8 mouse cellular contexts compared by ENCODE assay signal in the genomic region with DNA sequence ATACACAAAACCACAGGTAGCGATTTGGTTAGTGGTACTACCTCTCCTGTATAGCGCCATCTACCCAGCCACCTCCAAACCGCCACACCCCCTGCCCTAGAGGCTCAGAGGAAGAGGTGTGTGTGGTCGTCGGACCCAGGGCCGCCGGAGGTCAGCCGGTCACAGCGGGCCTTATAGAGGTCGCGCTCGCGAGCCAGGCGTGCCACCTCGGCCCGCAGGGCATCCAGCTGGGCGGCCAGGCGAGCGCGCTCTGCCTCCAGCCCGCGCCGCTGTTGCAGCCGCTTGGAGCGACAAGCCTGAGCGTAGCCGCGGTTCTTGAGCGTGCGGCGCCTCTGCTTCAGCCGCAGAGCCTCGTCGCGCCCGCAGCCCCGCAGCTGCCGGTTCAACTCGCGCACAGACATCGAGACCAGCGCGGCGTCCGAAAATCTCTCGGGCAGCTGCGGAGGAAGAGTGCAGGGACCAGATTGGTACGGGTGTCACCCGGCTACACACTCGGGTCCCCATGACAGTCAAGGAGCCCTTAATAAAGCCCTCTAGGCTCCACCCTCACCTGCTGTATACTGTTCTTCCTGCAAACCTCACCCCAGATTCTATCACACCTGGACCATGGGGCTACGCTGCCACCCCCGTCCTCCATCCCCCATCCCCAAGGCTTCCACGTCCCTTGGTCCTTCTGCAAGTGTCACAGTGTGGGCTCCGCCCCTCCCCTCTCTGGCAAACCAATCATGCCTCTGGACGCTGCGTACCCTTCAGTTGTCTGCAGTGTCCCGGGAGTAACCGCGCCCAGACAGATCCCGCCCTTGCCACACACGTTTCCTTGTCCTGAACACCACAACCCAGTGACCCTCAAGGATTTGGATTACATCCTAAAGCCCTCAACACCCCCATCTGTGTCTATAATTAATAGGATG. TPM values are rescaled to one million over a fixed set of nuclear protein-coding genes. Genes with fewer than 3 reads are reported as not detected.
DNase-seq lines count a peak whose midpoint lies in the region; ATAC-seq and TF ChIP-seq lines count a peak whose summit lies in the region.

No protein-coding gene starts in this region.

- H3K4me2 ChIP-seq in embryonic facial prominence, embryonic 15.5 days (replicated peaks) = peak overlapping the region; percentile 92
- H3K4me2 ChIP-seq in intestine, embryonic 15.5 days (replicated peaks) = peak overlapping the region; percentile 98
- peak overlapping the region; percentile 58 for H3K4me2 ChIP-seq in lung, postnatal 0 days (replicated peaks; ENCODE audit: low read depth, low read length)

- no peaks in the 10 kb centered on the region for H3K4me1 ChIP-seq in kidney, adult 2 months (ENCODE audit: control insufficient read depth, insufficient read depth, low read length)
- peaks cover 10% of the 10 kb centered on the region for H3K4me1 ChIP-seq in embryonic facial prominence, embryonic 15.5 days
- peaks cover 10% of the 10 kb centered on the region for H3K4me1 ChIP-seq in intestine, embryonic 15.5 days (replicated peaks)
- peaks cover 5% of the 10 kb centered on the region; the same call in 1 of the 2 replicates for H3K4me1 ChIP-seq in lung, postnatal 0 days (ENCODE audit: insufficient read depth, low read depth, low read length)

- no peak overlapping the region for H3K27ac ChIP-seq in kidney, adult 2 months (ENCODE audit: insufficient read depth, low read depth, low read length)
- no peak overlapping the region for H3K27ac ChIP-seq in embryonic facial prominence, embryonic 15.5 days (replicated peaks)
- no peak overlapping the region for H3K27ac ChIP-seq in intestine, embryonic 15.5 days
- H3K27ac ChIP-seq in lung, postnatal 0 days (ENCODE audit: low read length) = no peak overlapping the region

- peak; percentile 41; the same call in 1 of the 2 replicates for ATAC-seq in embryonic facial prominence, embryonic 15.5 days (ENCODE audit: insufficient number of reproducible peaks, low FRiP score, low TSS enrichment, low read depth)
- peak; percentile 68 for ATAC-seq in intestine, embryonic 15.5 days
- peak; percentile 59 for ATAC-seq in lung, postnatal 0 days

- no peaks in the 10 kb centered on the region for H3K36me3 ChIP-seq in kidney, adult 2 months (ENCODE audit: control insufficient read depth, insufficient read depth, low read length)
- H3K36me3 ChIP-seq in embryonic facial prominence, embryonic 15.5 days = no peaks in the 10 kb centered on the region
- no peaks in the 10 kb centered on the region for H3K36me3 ChIP-seq in intestine, embryonic 15.5 days
- H3K36me3 ChIP-seq in lung, postnatal 0 days (ENCODE audit: insufficient read depth, low read length) = no peaks in the 10 kb centered on the region

- peak overlapping the region; percentile 23 for H3K9ac ChIP-seq in embryonic facial prominence, embryonic 15.5 days
- H3K9ac ChIP-seq in intestine, embryonic 15.5 days = peak overlapping the region; percentile 45
- H3K9ac ChIP-seq in lung, postnatal 0 days (replicated peaks; ENCODE audit: low read depth) = no peak overlapping the region

- no peaks in the 10 kb centered on the region for H3K9me3 ChIP-seq in embryonic facial prominence, embryonic 15.5 days (replicated peaks)
- H3K9me3 ChIP-seq in intestine, embryonic 15.5 days = no peaks in the 10 kb centered on the region
- H3K9me3 ChIP-seq in lung, postnatal 0 days (ENCODE audit: low read length) = no peaks in the 10 kb centered on the region

- TF ChIP-seq CTCF in kidney, adult 2 months (conservative IDR thresholded peaks at IDR 0.05; ENCODE audit: insufficient read depth, insufficient read length, low read depth, low read length) = no peak
- TF ChIP-seq CTCF in lung, postnatal 0 days (IDR thresholded peaks at IDR 0.05) = peak; percentile 28; the same call in 1 of the 2 replicates

- peak overlapping the region; percentile 20; the same call in 1 of the 2 replicates for H3K4me3 ChIP-seq in kidney, adult 2 months (ENCODE audit: insufficient read depth, low read depth, low read length)
- H3K4me3 ChIP-seq in embryonic facial prominence, embryonic 15.5 days (replicated peaks) = peak overlapping the region; percentile 47
- peak overlapping the region; percentile 49 for H3K4me3 ChIP-seq in intestine, embryonic 15.5 days (replicated peaks)
- peak overlapping the region; percentile 28 for H3K4me3 ChIP-seq in lung, postnatal 0 days (ENCODE audit: low read depth, low read length)

- TF ChIP-seq EP300 in lung, postnatal 0 days (IDR thresholded peaks at IDR 0.05) = no peak

- peak; percentile 9 for DNase-seq in kidney, adult 2 months
- DNase-seq in kidney, adult 11 months = no peak
- peak; percentile 38 for DNase-seq in adrenal gland, postnatal 25 days
- peak; percentile 15 for DNase-seq in lung, postnatal 0 days (ENCODE audit: low spot score)
- peak; percentile 46 for DNase-seq in right cerebral cortex, postnatal 4 days
- no peak for DNase-seq in thymus, postnatal 10 days (ENCODE audit: low spot score in 2 of 2)

- 2% methylated on average over 61 of the region's 61 CpGs for WGBS in kidney, adult 2 months
- WGBS in embryonic facial prominence, embryonic 15.5 days = under 1% methylated on average over 61 of the region's 61 CpGs
- under 1% methylated on average over 61 of the region's 61 CpGs for WGBS in intestine, embryonic 15.5 days
- 2% methylated on average over 59 of the region's 61 CpGs for WGBS in lung, postnatal 0 days

- peaks cover 1% of the 10 kb centered on the region; the same call in 1 of the 2 replicates for H3K27me3 ChIP-seq in kidney, adult 2 months (replicated peaks; ENCODE audit: control insufficient read depth, insufficient read depth, low read length)
- H3K27me3 ChIP-seq in embryonic facial prominence, embryonic 15.5 days = peaks cover 47% of the 10 kb centered on the region
- peaks cover 35% of the 10 kb centered on the region for H3K27me3 ChIP-seq in intestine, embryonic 15.5 days (replicated peaks)
- H3K27me3 ChIP-seq in lung, postnatal 0 days (replicated peaks; ENCODE audit: insufficient read depth, low read length) = peaks cover 26% of the 10 kb centered on the region; the same call in 1 of the 2 replicates

- no peak for TF ChIP-seq POLR2A in kidney, adult 2 months (IDR thresholded peaks at IDR 0.05; ENCODE audit: low read depth, low read length)

RNA-seq across cellular contexts. Expression of a gene that starts 4.1 kb away (rescaled TPM):
- not detected in 2 replicates for polyA plus RNA-seq in kidney, adult 2 months (2012; rRNA removed)
- not detected in 2 replicates for total RNA-seq in adrenal gland, postnatal 25 days (2021)
- not detected in 2 replicates for polyA plus RNA-seq in embryonic facial prominence, embryonic 15.5 days (2015; fragmentation: Nextera tagmentation; extraction: Ambion mirVana)
- polyA plus RNA-seq in intestine, embryonic 15.5 days (2015; fragmentation: Nextera tagmentation; extraction: Ambion mirVana) = not detected in 2 replicates
- polyA plus RNA-seq in lung, postnatal 0 days (2015; fragmentation: Nextera tagmentation; extraction: Ambion mirVana) = not detected in 2 replicates

RNA-seq across cellular contexts. Expression of a gene that starts 10.5 kb away (rescaled TPM):
- polyA plus RNA-seq in kidney, adult 2 months (2012; rRNA removed) = 0.11 and 0.22 TPM in 2 replicates
- total RNA-seq in adrenal gland, postnatal 25 days (2021) = 0.12 TPM in 1 of 2 replicates, not detected in the other
- 1.1 and 1.6 TPM in 2 replicates for polyA plus RNA-seq in embryonic facial prominence, embryonic 15.5 days (2015; fragmentation: Nextera tagmentation; extraction: Ambion mirVana)
- polyA plus RNA-seq in intestine, embryonic 15.5 days (2015; fragmentation: Nextera tagmentation; extraction: Ambion mirVana) = 0.25 and 0.40 TPM in 2 replicates
- polyA plus RNA-seq in lung, postnatal 0 days (2015; fragmentation: Nextera tagmentation; extraction: Ambion mirVana) = not detected in 2 replicates

RNA-seq across cellular contexts. Expression of a gene that starts 19.4 kb away (rescaled TPM):
- polyA plus RNA-seq in kidney, adult 2 months (2012; rRNA removed) = 22.9 and 27.4 TPM in 2 replicates
- total RNA-seq in adrenal gland, postnatal 25 days (2021) = 33.9 and 46.2 TPM in 2 replicates
- 38.3 and 48.2 TPM in 2 replicates for polyA plus RNA-seq in embryonic facial prominence, embryonic 15.5 days (2015; fragmentation: Nextera tagmentation; extraction: Ambion mirVana)
- polyA plus RNA-seq in intestine, embryonic 15.5 days (2015; fragmentation: Nextera tagmentation; extraction: Ambion mirVana) = 48.8 and 50.8 TPM in 2 replicates
- 37.4 and 37.6 TPM in 2 replicates for polyA plus RNA-seq in lung, postnatal 0 days (2015; fragmentation: Nextera tagmentation; extraction: Ambion mirVana)

RNA-seq across cellular contexts. Expression of a gene that starts 30.3 kb away (rescaled TPM):
- 3.5 and 3.8 TPM in 2 replicates for polyA plus RNA-seq in kidney, adult 2 months (2012; rRNA removed)
- total RNA-seq in adrenal gland, postnatal 25 days (2021) = 7.3 and 9.6 TPM in 2 replicates
- polyA plus RNA-seq in embryonic facial prominence, embryonic 15.5 days (2015; fragmentation: Nextera tagmentation; extraction: Ambion mirVana) = 2.4 and 3.7 TPM in 2 replicates
- 2.2 and 2.4 TPM in 2 replicates for polyA plus RNA-seq in intestine, embryonic 15.5 days (2015; fragmentation: Nextera tagmentation; extraction: Ambion mirVana)
- 0.23 and 0.42 TPM in 2 replicates for polyA plus RNA-seq in lung, postnatal 0 days (2015; fragmentation: Nextera tagmentation; extraction: Ambion mirVana)

RNA-seq across cellular contexts. Expression of a gene that starts 39.1 kb away (rescaled TPM):
- polyA plus RNA-seq in kidney, adult 2 months (2012; rRNA removed) = 223 and 243 TPM in 2 replicates
- 131 and 160 TPM in 2 replicates for total RNA-seq in adrenal gland, postnatal 25 days (2021)
- 59.3 and 61.7 TPM in 2 replicates for polyA plus RNA-seq in embryonic facial prominence, embryonic 15.5 days (2015; fragmentation: Nextera tagmentation; extraction: Ambion mirVana)
- 72.8 and 86.2 TPM in 2 replicates for polyA plus RNA-seq in intestine, embryonic 15.5 days (2015; fragmentation: Nextera tagmentation; extraction: Ambion mirVana)
- 93.4 and 95.3 TPM in 2 replicates for polyA plus RNA-seq in lung, postnatal 0 days (2015; fragmentation: Nextera tagmentation; extraction: Ambion mirVana)

Comparison
In these comparisons a context has a peak if more than half of its experiments do, and no peak if none do; other contexts are left out.
1. DNase-seq: peak in kidney, adult 2 months (single experiment), adrenal gland, postnatal 25 days (single experiment), lung, postnatal 0 days (single experiment) and right cerebral cortex, postnatal 4 days (single experiment); none in kidney, adult 11 months (single experiment) and thymus, postnatal 10 days (0 of 2).
2. Peak in every context shown above with its lines, with median percentiles within 50 percentile points of each other: H3K4me3 ChIP-seq, ATAC-seq and H3K4me2 ChIP-seq.